Mouse (Mus musculus): ENCODE measurements around the gene 1190002N15Rik. TPM values are rescaled to one million over a fixed set of nuclear protein-coding genes. Genes with fewer than 3 reads are reported as not detected.

The 1190002N15Rik gene
- polyA plus RNA-seq, 1 experiment from 2014 or later, result 4.4 TPM

DNA sequence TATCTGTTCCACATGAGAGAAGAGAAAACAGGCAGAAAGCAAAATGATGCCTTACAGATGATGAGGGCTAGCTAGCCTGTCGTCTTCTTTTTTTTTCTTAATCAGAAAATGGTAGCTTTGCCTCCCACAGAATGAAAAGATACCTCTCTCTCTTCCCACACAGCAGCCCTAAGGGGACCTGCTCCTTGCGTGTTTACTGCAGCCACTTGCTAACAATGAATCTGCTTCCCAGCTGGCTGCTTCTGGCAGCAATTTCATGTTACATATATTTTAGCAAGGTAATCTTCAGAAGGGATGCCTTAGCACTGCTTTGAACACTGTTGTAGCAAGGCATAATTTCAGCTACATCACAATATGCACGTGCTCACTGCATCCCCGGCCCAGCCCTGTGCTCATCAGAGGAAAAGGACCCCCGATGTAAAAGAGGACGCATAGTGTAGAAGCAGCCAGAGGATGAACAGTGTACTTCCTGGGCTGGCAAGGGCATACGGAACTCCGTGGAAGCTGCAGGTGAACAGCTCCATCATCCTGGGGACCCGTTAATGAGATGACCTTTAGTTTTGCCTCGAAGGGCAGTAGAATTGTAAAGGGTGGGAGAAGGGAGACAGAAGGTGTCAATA is 64.8 kb downstream of the 1190002N15Rik start:
- Histone ChIP-seq H3K9me3 (replicated peaks) (no peaks in the 10 kb centered on the region), H3K4me1 (no peaks in the 10 kb centered on the region), H3K27me3 (no peaks in the 10 kb centered on the region), H3K27ac (no peak overlapping the region), H3K4me3 (no peak overlapping the region), H3K9ac (no peak overlapping the region), H3K4me2 (no peak overlapping the region), H3K36me3 (ENCODE audit: poor library complexity, severe bottlenecking) (no peaks in the 10 kb centered on the region)
- 81% methylated on average over 10 of the region's 10 CpGs for WGBS
- peak; percentile 55; the same call in 1 of the 2 replicates for ATAC-seq

DNA sequence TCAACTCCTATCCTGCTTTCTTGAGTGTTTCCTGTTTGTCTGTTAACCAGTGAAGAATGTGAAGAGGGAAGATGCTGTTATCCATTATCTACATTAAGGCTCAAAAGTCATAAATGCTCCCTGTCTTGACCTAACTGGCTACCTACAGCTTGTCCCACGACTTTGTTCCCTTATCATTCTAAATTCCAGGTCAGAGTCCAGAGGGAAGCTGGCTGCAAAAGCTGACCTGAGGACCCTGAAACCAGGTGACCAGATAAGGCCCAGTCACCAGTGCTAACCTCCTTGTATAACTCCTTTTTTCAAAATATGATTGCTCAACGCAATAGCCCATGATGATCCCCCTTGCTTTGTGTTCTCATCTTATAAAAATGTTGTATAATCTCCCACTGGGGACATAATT is 66.4 kb downstream of the 1190002N15Rik start:
- Histone ChIP-seq H3K4me1 (no peaks in the 10 kb centered on the region), H3K9me3 (replicated peaks) (no peaks in the 10 kb centered on the region), H3K27me3 (no peaks in the 10 kb centered on the region), H3K4me3 (no peak overlapping the region), H3K9ac (no peak overlapping the region), H3K36me3 (ENCODE audit: poor library complexity, severe bottlenecking) (no peaks in the 10 kb centered on the region), H3K4me2 (no peak overlapping the region), H3K27ac (no peak overlapping the region)
- WGBS, result 74% methylated on average over 2 of the region's 2 CpGs
- ATAC-seq, result no peak

Other genes starting within 250 kb of the 1190002N15Rik start
- gene Slc9a9, start 131.8 kb upstream of the 1190002N15Rik start, polyA plus RNA-seq (2015; fragmentation: Nextera tagmentation; extraction: Ambion mirVana), result 2.2 and 2.8 TPM in 2 replicates

All from forebrain, embryonic 13.5 days (tissue).